Mouse (Mus musculus): Measurements from ENCODE around the gene Rps6kb2. TPM values are rescaled to one million over a fixed set of nuclear protein-coding genes. Genes with fewer than 3 reads are reported as not detected.

Gene Rps6kb2
- total RNA-seq, 2 experiments from 2014 or later: 27.6 to 37.5 TPM

DNA sequence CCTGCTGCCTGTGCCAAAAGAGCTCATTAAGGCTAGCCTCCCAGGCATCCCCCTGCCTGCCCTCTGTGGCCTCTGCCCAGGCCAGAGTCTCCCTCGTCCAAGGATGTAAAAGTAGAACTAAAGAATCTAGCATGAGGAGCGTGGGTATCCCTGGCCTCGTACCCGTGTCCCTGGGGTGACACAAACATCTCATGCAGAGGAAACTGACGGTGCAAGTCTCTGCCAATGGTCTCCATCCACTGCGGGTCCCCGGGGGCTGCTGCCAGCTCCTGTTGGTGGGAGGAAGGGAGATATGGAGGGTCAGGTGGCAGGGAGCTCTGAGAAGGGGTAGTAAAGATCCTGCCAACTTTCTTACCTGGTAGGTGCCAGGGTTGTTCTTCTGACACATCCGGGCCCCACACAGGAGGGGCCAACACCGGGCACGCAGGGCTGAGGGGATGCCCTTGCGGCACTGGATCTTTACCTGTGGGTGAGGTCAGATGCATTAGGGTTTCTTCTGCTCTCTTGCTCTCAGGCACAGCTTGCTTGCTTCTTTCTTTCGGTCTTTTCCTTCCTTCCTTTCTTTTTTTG, 26.0 kb upstream of the Rps6kb2 start:
- no peak for DNase-seq

DNA sequence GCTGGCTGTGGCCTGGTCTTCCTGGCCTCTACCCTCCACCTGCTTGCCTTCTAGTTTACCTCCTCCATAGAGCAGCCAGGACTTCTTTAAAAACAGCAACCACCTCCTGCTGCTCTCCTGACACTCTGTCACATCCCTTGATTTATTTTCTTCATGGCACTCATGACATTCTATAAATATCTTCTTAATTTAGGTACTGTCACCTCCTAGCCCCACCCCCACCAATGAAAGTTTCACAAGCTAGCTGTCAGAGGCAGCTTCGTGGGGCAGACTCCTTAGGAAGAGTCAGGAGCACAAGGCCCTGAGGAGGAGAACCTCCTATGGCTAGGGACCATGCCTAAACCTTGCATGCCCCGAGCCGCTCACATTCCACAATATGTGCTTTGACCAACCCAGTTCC, 24.1 kb upstream of the Rps6kb2 start:
- DNase-seq: no peak

DNA sequence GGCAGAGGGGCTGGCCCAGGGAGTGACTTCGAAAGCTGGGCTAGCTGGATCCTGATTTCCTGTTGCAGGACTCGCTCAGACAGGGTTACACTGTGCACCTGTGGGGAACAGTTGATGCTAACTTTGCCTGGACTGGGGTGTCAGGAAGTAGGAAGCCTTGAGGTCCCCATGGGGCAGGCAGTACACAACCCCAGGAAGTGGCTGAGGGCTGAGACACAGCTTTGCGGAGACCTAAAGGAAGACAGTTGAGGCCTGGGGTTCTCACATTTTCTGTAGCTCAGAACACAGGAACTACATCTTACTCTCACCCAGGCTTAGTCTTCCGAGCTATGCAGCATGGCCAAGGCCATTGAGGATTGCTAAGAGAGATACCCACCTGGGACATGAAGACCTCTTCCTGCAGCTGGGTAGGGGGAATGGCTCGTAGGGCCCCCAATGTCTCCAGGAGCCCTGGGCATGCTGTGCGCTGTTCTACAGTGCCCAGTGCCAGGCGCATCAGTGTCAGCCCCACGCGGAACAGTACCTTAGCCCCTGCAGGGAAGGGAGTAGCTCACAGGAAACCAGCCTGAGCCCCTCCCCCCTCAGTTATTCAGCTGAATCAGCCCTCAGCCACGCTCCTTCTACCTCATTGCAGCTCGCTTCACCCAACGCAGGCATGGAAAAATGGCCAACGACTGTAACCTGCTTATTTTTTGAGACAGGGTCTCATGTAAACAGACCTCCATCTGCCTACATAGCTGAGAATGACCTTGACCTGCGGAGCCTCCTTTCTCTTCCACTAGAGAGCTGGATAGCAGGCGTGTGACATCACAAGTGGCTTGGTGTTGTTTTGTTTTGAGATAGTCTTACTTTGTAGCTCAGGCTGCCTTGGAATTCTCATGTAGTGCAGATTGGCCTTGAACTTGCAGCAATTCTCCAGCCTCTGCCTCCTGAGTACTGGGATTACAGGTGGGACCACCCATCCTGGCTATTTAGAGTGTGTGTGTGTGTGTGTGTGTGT, 22.1 kb upstream of the Rps6kb2 start:
- DNase-seq: peak in 1 of 2 experiments; percentile 55

DNA sequence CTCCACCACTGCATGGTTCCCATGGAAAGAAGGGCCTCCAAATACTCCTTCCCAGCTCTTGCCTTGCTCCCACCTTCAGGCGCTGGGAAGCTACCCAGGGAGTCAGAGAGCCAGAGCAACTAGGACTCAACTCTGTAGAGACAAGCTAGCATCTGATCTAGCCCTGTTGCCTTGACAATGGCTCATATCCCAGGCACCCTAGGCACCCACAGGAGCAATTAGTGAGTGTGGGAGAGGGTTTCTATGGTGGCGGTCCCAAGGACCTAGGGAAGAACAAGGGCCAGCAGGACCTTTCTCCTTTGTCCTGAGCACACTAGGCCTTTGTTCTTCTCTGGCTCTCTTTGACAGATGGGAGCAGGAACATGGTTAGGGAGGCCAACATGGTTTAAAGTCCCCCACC, 20.5 kb upstream of the Rps6kb2 start:
- DNase-seq: no peak

DNA sequence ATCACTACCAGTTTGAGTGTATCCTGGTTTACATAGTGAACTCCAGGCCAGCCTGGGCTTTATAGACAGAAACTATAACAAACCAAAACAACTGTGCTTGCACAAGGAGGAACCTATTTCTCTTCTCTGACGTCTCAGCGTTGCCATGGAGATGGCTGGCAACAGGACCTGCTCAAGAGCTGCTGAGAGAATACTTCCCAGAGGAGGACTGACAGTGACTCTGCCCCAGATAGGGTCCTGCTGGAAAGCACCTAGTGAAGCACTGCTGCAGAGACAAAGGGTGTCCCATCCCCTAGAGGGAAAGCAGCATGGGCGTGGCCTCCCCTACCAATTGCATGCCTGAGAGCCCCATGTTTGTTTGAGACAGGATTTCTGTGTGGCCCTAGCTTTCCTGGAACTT, 18.7 kb upstream of the Rps6kb2 start:
- peak; percentile 82 to 85 for DNase-seq

DNA sequence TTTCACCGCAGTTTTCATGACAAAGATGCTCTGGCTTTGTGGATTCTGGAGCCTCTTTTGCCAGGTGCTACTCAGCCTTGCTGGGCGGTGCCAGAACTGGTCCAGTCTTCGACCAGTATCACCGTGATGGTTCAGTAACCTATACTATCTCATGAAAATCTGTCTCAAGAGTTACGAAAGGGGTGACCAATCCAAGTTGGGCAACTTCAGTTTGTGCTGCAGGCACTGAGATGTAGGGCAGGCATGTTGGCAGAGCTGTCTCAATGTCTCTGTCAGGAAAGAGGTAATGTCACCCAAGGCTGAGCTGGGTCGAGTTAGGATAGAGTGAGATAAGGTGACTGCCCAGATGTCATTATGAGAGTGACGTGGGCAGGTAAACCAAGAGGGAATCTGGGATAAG, 17.3 kb upstream of the Rps6kb2 start:
- no peak for DNase-seq

DNA sequence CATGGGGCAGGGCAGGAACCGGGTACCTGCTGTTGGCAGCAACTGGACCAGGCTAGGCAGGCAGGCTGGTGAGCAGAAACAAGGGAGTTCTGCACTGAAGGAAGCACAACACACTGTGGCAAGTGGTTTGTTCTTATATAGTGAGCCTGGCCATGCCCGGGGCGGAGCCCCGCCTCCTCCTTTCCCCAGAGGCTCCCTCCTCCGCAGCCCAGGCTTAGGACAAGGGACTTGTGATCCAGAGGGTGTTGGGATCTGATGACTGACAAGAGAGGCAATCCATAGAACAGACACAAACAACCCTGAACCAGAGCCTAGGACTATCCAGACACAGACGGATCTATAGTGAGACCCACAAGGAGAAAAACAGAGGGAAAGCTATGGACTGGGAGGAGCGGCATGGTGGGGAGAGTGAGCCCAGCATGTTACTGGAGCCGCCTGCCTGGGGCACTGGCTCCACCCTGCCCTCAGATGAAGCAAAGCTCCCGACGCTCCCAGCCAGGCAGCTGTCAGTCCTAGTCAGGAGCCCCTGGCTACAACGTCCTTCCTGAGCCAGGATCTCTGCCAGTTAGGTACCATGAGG, 12.3 kb upstream of the Rps6kb2 start, which contains the start of gene Carns1:
Carns1 (minus strand) TSS at position 112 of the 580 bp plus-strand sequence.
- DNase-seq: no peak

DNA sequence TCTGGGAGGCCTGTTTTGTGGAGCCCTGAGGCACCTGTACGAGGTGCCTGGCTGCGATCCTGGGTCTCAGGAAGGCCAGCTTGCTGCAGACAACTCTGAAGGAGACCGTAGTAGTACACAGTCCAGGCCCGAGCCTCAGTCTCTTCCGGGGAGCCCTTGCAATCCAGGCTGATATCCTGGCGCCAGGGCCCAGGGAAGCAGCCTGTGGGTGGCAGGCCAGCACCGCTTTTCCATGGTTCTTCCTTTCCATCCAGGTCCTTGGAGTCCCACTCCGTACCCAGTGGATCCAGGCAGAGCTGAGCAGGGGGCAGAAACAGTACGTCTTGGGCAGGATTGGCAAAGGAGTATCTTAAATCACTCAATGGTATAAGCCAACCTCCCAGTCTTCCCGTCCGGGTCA, 9.8 kb upstream of the Rps6kb2 start:
- DNase-seq: no peak

DNA sequence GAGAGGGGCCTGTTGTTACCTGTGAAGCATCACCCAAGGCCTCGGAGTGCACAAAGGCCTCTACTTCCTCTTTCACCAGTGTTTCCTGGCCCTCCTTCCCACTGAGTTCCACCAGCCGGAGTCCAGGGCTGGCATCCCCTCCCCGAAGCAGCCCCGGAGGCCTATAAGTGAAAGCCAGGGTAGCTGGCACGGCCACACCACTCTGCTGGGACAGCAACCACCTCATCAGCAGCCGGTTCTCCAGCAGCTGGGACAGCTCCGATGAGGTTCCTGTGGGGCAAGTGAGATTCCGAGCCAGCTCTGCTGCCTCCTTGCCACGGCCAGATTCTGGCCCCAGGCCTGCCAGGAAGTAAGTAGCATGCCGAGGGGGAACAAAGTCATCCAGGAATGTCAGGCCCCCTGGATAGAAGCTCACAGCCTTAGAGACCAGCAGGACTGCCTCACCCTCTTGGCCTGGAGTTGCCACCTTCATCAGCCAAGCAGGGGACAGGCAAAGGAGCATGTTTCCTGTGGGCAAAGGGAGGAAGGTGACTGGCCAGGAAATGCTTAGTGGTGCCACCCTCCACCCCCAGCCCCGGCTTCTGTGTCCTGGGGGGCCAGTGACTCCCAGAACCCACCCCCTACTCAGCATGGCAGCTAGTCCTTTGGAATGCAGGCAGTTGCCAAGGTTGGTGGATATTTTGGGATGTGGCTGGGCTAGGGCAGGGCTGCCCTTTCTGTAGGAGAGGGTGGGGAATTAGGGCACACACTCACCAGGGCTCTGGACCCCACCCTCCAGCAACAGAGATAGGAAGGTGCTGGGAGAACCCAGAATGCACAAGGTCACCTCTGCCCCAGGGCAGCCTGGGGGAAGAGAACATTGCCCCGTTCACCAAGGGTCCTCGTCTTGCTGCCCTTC, 8.5 kb upstream of the Rps6kb2 start:
- no peak for DNase-seq

DNA sequence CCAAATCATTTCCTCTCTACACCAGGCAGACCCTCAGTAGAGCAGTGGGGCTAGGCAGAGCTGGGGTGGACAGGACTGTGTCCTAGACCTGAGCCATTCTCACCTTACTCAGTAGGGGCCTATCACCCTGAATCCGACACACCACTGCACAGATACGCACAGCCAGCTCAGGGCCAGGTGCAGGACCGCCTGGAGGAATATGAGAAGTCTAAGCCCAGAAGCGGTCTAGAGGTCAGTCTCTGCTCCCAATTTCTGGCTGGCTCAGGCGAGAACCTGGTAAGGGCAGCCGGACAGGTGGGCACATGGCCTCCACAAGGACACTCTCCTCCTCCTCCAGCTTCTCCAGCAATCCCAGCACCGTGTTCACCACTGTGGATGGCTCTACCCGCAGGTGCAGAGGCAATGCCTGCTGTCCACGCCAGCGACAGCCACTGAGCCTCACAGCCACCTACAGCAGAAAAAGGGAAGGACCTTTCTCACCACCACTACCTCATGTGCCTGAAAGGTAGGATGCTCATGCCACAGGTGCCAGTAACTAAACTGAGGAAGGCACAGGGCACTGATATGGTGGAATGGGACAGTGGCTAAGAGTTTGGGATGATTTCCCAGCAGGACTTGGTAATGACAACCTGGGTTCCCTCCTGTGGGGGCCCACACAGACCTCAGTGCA, 7.7 kb upstream of the Rps6kb2 start:
- DNase-seq: no peak

DNA sequence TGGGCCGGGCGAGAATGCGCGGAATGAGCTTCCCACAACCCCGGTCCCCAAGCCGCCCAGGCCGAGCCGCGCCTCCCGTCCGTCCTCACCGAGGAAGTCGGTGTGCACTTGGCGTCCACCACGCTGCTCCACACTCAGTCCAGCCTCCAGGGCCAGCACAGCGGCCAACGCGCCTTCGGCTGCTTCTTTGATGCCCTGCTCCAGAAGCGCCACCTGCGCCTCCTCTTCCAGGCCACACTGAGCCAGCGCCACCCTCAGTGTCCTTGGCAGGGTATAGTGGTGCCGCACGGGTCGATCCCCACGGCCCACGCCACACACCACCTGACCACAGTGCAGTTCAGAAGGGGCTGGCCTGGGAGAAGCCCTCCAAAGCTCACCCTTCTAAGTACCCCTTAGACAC, 6.7 kb upstream of the Rps6kb2 start:
- DNase-seq: peak in 1 of 2 experiments; percentile 57

DNA sequence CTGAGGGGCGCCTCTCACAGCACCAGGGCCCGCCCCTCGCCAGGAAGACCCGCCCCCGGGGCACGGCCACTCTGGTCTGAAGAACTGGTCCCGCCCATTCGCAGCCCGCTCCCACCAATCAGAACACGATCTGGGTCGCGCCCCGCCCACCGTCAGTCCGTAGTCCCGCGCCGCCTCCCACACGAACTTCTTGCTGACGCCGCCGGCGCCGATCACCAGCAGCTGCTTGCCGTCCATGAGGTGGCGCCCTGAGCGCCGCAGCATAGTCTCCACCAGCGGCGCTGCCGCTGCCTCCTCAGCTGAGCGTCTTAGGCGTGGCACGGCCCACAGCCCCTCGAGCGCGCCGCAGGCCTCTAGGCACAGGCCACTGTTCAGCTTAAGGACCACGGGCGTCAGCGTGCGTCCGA, 6.2 kb upstream of the Rps6kb2 start:
- DNase-seq: peak; percentile 100

DNA sequence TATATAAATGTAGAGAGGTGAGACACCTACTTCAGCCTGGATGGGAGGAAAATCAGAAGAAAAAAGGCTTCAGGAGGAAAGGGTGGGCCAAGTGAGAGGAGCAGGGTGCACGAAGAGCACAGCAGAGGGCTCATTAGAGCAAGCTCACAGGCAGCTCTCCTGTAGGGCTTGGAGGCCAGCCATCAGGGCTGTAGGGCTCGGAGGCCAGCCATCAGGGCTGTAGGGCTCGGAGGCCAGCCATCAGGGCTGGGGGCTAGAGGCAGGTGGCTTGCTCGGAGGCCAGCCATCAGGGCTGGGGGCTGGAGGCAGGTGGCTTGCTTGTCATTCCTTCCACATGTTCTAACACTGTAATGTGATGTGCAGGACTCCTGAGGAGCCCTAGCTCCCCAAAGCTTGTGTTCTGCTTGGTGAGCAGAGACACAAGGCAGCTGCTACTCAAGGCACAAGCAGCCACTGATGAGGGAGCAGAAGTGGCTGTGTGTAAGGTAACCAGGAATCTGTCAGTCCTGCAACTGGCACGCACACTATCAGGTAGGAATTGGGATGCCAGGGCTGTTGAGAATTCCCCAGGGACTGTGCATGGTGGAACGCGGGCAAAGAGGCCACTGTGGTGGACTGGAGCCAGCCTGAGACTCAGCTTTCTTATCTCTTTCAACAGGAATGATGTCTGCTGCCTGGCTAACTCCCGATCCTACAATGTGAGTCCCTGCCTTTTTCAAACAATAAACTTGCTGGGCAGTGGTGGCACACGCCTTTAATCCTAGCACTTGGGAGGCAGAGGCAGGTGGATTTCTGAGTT, 3.7 kb upstream of the Rps6kb2 start:
- peak; percentile 55 to 57 for DNase-seq

DNA sequence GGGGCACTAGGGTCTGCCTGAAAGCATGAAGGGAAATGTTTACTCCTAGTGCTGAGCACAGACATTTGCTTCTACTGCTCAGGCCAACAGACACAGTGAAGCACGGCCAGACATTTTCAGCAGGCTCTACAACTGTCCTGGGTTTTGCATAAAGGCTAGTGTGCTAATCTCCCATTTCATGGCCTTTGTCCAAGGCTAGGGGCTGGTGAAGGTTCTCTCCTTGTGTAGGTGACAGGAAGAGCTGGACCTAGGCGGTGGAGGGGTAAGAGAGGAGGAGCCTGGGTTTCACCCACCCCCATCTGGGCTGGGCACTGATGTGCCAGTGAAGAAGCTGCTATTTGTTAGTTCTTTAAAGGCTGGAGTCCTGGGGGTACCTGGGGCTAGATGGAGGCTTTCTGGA, 1.6 kb upstream of the Rps6kb2 start:
- DNase-seq: peak; percentile 69

DNA sequence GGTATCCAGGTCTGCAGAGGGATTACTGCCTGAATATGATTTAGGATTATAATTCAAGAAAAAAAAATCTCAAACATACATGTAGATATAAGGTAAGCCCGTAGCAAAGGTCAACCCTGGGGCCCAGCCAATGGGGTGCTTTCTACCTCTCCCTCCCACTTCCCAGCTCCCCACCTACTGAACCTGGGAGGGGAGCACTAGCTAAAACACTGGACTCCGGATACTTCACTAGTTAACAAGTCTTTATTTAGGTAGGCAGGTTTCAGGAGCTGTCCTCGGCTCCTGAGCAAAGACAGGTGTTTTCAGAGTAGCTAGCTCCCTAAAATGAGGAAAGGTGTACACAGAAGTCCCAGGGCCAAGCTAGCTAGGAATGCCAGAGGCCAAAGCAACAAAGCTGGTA, 946 bp upstream of the Rps6kb2 start:
- DNase-seq: no peak

DNA sequence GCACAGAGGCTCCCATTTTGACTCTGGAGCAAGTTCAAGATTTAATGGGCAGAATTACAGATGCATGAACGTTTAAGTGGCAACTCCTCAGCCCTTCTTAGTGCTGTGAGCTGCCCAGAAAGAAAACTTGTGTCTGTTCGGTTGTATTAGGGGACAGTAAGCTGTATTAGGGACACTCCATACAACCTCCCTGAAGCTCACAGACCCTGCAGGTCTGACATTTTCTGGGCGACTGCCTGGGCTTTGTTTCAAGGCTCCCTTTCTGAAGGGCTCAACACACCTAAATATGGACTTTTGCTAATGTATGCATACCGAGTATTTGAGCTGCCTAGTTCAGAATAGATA, 361 bp upstream of the Rps6kb2 start:
- DNase-seq: no peak

DNA sequence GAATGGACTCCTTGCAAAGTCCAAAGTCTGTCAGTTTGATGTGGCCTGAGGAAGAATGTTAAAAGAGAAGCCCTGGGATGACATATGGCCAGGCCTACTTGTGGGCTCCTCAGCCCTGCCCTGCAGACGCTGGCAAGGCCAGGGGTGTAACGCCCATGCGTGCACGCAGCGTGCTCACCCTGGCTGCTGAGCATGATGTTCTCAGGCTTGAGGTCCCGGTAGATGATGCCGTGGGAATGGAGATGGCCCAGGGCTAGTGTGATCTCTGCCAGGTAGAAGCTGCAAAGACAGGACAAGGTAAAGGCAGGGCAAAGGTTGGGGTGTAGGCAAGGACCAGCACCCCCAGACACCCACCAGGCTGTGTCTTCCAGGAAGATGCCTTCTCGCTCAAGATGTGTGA, 4.1 kb downstream of the Rps6kb2 start:
- DNase-seq: no peak

DNA sequence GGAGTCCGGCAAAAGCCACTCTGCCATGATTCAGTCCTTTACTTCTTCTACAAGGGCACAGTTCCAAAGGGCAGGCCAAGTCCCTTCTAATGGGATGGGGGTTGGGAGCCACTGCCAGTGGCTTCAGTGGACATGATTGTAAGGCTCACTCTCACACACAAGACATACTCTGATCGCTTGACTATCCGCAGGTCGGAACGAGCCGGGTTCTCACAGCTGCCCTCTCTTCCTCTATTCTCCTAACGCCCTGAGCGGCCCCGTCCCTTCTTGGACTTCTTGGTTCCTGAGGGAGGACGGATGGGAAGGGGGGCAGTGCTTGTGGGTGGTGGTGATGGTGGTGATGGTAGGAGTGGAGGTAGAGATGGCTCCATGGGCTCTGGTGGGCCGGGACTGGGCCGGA, 6.4 kb downstream of the Rps6kb2 start:
- no peak for DNase-seq

DNA sequence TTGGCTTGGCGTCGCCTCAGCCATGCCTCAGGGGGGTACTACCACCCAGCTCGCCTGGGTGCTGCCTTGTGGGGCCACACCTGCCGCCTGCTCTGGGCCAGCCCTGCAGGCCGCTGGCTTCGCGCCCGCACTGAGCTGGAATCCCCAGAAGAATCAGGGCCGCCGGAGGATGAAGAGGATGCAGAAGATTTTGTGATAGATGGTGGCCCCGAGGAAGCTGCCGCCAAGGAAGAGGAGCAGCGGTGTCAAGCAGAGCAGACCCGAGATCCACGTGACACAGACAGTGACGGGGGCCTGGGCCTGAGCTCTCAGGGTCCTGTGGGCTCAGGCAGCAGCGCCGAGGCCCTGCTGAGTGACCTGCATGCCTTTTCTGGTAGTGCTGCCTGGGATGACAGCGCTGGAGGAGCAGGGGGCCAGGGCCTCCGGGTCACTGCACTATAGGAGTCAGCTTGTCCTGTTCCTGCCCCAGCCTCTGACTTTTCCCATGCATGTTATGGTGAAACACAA, 7.0 kb downstream of the Rps6kb2 start:
- DNase-seq: no peak

DNA sequence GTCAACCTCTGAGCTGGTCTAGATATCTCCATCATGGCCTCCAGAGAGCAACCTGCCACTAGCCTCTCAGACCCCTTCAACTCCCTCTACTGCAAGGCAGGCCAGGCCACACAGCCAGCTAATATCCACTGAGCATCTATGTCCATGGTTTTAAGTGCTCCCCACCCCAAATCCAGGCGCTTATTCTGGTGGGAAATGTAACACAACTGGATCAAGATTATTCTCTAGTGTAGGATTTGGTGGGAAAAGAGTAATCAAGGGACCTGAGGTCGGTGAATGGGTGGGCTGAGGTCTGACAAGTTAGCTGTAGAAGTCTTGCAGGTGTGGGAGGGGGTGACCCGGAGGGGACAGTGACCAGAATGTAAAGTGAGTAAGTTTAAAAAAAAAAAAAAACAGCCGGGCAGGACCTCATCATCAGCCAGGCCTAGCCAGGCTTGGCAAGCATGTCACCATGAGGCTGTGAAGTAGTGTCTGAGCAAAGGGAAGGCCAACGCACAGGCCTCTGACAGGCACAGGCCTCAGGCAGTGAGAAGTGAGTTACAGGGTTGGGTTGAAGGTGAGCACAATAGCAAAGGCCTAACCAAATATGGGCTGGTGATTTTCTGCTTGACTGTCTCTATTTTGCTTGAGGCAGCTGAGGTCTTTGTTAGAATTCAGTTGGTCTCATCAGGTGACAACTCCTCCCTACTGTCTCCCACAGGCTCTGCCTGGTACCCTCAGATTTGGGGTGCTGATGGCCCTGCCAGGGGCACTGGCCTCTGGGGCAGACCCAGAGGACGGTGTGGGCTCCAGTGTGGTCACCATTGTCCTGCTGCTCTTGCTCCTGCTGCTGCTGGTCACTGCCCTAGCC, 7.7 kb downstream of the Rps6kb2 start:
- DNase-seq: no peak
